Mouse (Mus musculus): ENCODE results near the gene Zbtb43. TPM values are rescaled to one million over a fixed set of nuclear protein-coding genes. Genes with fewer than 3 reads are reported as not detected.

The Zbtb43 gene
- polyA plus RNA-seq, 2 experiments: 13.6 to 19.0 TPM

DNA sequence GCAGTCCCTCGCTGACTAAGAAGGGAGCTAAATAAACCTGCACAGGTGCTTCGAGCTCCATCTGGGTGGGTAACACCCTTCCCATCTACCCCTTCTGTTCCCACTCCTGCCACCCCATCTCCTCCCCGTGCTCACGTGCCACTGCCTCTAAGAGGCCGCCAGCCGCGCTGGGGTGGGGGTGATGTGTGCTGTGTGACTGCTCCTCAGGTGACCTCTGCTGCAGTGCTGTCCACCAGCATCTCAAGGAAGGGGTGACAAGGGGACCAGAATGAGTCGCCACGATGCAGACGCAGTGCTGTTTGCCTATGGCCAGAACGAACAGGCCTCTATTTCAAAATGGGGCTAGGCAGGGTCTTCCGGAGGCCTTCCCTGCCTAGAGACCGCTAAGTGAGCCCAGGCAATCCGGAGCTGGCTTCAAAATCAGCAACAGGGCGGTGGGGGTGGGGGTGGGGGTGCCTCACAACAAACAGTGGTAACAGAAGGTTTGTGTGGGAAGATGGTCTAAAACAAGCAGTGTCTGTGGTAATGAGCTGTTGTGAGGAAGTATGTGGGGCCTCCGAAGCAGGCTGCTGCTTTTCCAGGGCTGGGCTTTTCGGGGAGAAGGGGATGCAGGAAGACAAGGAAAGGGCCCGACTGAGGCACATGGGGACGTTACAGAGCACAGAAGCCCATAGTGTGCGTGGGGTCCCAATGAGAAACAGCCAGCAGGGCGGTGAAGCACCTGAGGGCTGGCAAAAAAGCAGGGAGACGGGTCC, 19.1 kb downstream of the Zbtb43 start:
- Histone ChIP-seq H3K36me3 (ENCODE audit: control insufficient read depth, insufficient read depth, low read length) (peaks cover 48% of the 10 kb centered on the region), H3K27me3 (ENCODE audit: control insufficient read depth, insufficient read depth, low read length) (no peaks in the 10 kb centered on the region), H3K4me1 (ENCODE audit: control insufficient read depth, insufficient read depth, low read length) (peaks cover 5% of the 10 kb centered on the region; the same call in 1 of the 2 replicates), H3K9me3 (ENCODE audit: control insufficient read depth, low read length) (no peaks in the 10 kb centered on the region), H3K4me3 (replicated peaks; ENCODE audit: low read length) (no peak overlapping the region), H3K4me2 (replicated peaks; ENCODE audit: low read depth, low read length, severe bottlenecking) (no peak overlapping the region), H3K27ac (replicated peaks; ENCODE audit: low read depth, low read length) (no peak overlapping the region), H3K9ac (ENCODE audit: low read depth, low read length, severe bottlenecking) (no peak overlapping the region)
- ATAC-seq (ENCODE audit: low FRiP score, low read depth) (no peak), DNase-seq (ENCODE audit: low spot score) (no peak)
- WGBS: 85% methylated on average over 22 of the region's 22 CpGs
- no peak for TF ChIP-seq POLR2A (IDR thresholded peaks at IDR 0.05; ENCODE audit: borderline replicate concordance, extremely low read depth, insufficient read depth, insufficient read length)

DNA sequence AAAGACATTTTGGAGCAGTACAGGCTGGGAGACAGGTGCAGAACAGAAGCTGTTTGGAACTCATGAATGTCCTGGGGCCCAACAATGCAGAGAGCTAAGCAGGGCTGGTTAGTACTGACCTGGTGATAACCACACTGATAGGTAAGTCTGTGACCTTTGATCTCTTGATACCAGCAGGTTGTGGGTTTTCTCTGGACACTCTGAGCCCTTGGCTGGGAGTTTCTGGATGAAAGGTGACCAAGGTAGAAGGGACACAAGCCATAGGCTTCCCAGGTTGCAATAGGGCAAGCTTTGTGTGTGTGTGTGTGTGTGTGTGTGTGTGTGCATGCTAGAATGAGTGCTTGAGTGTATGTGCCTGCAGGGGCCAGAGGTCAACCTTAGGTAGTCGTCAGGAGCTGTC, 21.6 kb downstream of the Zbtb43 start:
- peaks cover 25% of the 10 kb centered on the region for H3K36me3 ChIP-seq (ENCODE audit: control insufficient read depth, insufficient read depth, low read length)
- no peak overlapping the region for H3K27ac ChIP-seq (replicated peaks; ENCODE audit: low read depth, low read length)
- DNase-seq (ENCODE audit: low spot score): no peak
- H3K4me1 ChIP-seq (ENCODE audit: control insufficient read depth, insufficient read depth, low read length): peaks cover 5% of the 10 kb centered on the region; the same call in 1 of the 2 replicates
- no peaks in the 10 kb centered on the region for H3K27me3 ChIP-seq (ENCODE audit: control insufficient read depth, insufficient read depth, low read length)
- H3K4me3 ChIP-seq (replicated peaks; ENCODE audit: low read length): no peak overlapping the region
- no peak for TF ChIP-seq POLR2A (IDR thresholded peaks at IDR 0.05; ENCODE audit: borderline replicate concordance, extremely low read depth, insufficient read depth, insufficient read length)
- no peak overlapping the region for H3K9ac ChIP-seq (ENCODE audit: low read depth, low read length, severe bottlenecking)
- H3K9me3 ChIP-seq (ENCODE audit: control insufficient read depth, low read length): no peaks in the 10 kb centered on the region
- 43% methylated on average over 1 of the region's 1 CpGs for WGBS
- no peak overlapping the region for H3K4me2 ChIP-seq (replicated peaks; ENCODE audit: low read depth, low read length, severe bottlenecking)
- ATAC-seq (ENCODE audit: low FRiP score, low read depth): no peak

DNA sequence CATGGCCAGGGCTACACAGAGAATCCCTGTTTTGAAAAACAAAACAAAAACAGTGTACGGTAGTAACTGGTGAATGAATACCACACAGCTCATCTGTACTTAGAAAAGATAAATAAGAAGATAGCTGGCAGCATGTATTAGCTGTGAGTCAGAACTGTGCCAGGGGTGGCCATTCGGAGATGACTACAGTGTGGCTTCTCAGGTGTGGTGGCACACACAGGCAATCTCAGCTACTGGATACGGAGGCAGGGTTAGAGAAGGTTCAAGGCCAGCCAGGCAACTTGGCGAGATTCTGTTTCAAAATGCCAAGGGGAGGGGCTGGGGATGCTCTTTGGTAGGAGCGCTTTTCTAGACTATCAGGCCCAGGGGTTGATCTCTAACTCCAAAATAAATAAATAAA, 22.6 kb downstream of the Zbtb43 start:
- Histone ChIP-seq H3K9ac (ENCODE audit: low read depth, low read length, severe bottlenecking) (no peak overlapping the region), H3K9me3 (ENCODE audit: control insufficient read depth, low read length) (no peaks in the 10 kb centered on the region), H3K4me2 (replicated peaks; ENCODE audit: low read depth, low read length, severe bottlenecking) (no peak overlapping the region), H3K27ac (replicated peaks; ENCODE audit: low read depth, low read length) (no peak overlapping the region), H3K4me3 (replicated peaks; ENCODE audit: low read length) (no peak overlapping the region), H3K36me3 (ENCODE audit: control insufficient read depth, insufficient read depth, low read length) (peaks cover 15% of the 10 kb centered on the region), H3K4me1 (ENCODE audit: control insufficient read depth, insufficient read depth, low read length) (peaks cover 5% of the 10 kb centered on the region; the same call in 1 of the 2 replicates), H3K27me3 (ENCODE audit: control insufficient read depth, insufficient read depth, low read length) (no peaks in the 10 kb centered on the region)
- 90% methylated on average over 5 of the region's 5 CpGs for WGBS
- ATAC-seq (ENCODE audit: low FRiP score, low read depth) (no peak), DNase-seq (ENCODE audit: low spot score) (no peak)
- TF ChIP-seq POLR2A (IDR thresholded peaks at IDR 0.05; ENCODE audit: borderline replicate concordance, extremely low read depth, insufficient read depth, insufficient read length): no peak

DNA sequence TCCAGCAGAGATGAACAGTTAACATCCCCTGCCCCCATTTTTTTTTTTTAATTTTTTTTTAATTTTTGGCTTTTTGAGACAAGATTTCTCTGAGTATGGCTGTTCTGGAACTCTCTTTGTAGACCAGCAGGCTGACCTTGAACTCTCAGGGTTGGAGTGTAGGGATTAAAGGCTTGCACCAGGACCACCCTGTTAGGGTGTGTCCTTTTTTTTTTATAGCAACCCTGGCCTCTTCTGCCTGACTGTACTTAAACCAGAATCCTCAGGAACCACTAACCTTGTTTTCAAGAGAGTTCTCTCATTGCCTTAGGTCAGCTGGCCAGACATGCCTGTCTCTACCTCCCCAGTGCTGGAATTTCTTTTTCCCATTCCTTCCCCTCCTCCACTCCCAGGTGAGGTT, 23.5 kb downstream of the Zbtb43 start:
- H3K9me3 ChIP-seq (ENCODE audit: control insufficient read depth, low read length): no peaks in the 10 kb centered on the region
- H3K4me3 ChIP-seq (replicated peaks; ENCODE audit: low read length): no peak overlapping the region
- no peak overlapping the region for H3K9ac ChIP-seq (ENCODE audit: low read depth, low read length, severe bottlenecking)
- no peak overlapping the region for H3K27ac ChIP-seq (replicated peaks; ENCODE audit: low read depth, low read length)
- H3K4me1 ChIP-seq (ENCODE audit: control insufficient read depth, insufficient read depth, low read length): peaks cover 5% of the 10 kb centered on the region; the same call in 1 of the 2 replicates
- peaks cover 9% of the 10 kb centered on the region; the same call in 1 of the 2 replicates for H3K36me3 ChIP-seq (ENCODE audit: control insufficient read depth, insufficient read depth, low read length)
- H3K4me2 ChIP-seq (replicated peaks; ENCODE audit: low read depth, low read length, severe bottlenecking): no peak overlapping the region
- DNase-seq (ENCODE audit: low spot score): no peak
- no peak for ATAC-seq (ENCODE audit: low FRiP score, low read depth)
- no peak for TF ChIP-seq POLR2A (IDR thresholded peaks at IDR 0.05; ENCODE audit: borderline replicate concordance, extremely low read depth, insufficient read depth, insufficient read length)
- H3K27me3 ChIP-seq (ENCODE audit: control insufficient read depth, insufficient read depth, low read length): no peaks in the 10 kb centered on the region

DNA sequence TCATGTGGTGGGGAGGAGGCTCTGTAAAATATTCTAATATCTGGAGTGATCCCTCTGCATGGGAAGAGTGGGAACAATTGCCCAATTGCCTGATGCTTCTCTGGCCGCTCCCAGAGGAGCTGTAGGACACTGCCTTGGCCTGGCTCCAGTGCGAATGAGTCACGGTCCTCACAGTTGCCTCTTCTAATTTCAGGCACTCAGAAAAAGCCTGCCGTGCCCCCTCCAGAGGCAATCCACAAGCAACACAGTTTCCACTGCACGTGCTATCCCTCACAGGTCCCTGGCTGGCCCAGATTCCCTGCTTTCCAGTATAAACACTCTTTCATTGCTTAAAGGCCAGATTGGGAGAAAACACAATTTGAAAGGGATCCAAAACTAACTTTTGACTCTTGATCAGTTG, 24.0 kb downstream of the Zbtb43 start:
- no peak overlapping the region for H3K27ac ChIP-seq (replicated peaks; ENCODE audit: low read depth, low read length)
- no peak for TF ChIP-seq POLR2A (IDR thresholded peaks at IDR 0.05; ENCODE audit: borderline replicate concordance, extremely low read depth, insufficient read depth, insufficient read length)
- 52% methylated on average over 5 of the region's 5 CpGs for WGBS
- ATAC-seq (ENCODE audit: low FRiP score, low read depth) (peak; percentile 58; the same call in 1 of the 2 replicates), DNase-seq (ENCODE audit: low spot score) (peak; percentile 75)
- H3K4me3 ChIP-seq (replicated peaks; ENCODE audit: low read length): no peak overlapping the region
- H3K4me2 ChIP-seq (replicated peaks; ENCODE audit: low read depth, low read length, severe bottlenecking): no peak overlapping the region
- peaks cover 8% of the 10 kb centered on the region; the same call in 1 of the 2 replicates for H3K4me1 ChIP-seq (ENCODE audit: control insufficient read depth, insufficient read depth, low read length)
- H3K27me3 ChIP-seq (ENCODE audit: control insufficient read depth, insufficient read depth, low read length): no peaks in the 10 kb centered on the region
- H3K9me3 ChIP-seq (ENCODE audit: control insufficient read depth, low read length): no peaks in the 10 kb centered on the region
- H3K36me3 ChIP-seq (ENCODE audit: control insufficient read depth, insufficient read depth, low read length): peaks cover 4% of the 10 kb centered on the region; the same call in 1 of the 2 replicates
- H3K9ac ChIP-seq (ENCODE audit: low read depth, low read length, severe bottlenecking): no peak overlapping the region

Data from limb, embryonic 14.5 days (tissue).